Mouse (Mus musculus) skeletal muscle tissue, adult 2 months (tissue): ENCODE measurements around the gene Ascl4.
A peak's percentile ranks its signal among the peaks of the same experiment; 100 is the strongest.

Experiments
- DNase-seq: peaks from one replicate; pipeline ENCODE4 v3.0.0-alpha.2; 2012; ENCODE audit warnings: low read depth, low spot score

Gene Ascl4

DNA sequence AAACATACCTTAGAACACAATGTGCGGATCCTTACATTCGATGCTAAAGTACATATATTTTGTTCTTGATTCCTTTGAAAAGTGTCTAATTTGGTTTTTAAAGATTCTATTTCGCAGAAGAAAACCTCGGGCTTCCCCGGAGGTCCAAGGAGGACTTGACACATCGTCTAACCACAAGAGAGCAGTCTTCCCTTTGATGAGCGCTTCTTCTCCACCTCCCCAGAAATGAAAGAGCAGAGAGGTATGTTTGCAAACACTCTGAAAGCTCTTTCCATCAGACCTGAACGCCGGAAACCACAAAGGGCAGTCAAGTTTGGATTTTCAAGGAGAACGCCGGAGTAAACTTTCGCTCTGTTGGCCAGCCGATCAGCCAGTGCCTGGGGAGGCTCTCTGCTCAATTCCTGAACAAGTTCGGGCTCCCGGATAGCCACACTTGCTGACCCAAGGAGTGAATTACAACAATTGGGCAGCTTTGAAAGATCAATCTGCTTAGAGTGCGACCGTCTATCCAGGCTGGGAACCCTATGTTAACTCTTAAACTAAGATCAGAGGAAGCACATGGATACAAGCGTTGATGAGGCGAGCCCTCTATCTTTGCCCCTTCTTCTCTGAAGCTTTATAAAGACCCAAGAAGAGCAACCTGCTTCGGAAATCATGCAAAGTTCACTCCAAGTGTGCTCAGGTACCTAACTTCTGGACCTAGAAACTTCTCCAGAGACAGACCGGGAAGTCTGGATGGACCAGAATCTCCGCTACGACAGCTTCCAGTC is at the start of gene Ascl4:
Gene Ascl4 (plus strand): TSS at position 6 of the 770 bp plus-strand sequence.
- no peak for DNase-seq

DNA sequence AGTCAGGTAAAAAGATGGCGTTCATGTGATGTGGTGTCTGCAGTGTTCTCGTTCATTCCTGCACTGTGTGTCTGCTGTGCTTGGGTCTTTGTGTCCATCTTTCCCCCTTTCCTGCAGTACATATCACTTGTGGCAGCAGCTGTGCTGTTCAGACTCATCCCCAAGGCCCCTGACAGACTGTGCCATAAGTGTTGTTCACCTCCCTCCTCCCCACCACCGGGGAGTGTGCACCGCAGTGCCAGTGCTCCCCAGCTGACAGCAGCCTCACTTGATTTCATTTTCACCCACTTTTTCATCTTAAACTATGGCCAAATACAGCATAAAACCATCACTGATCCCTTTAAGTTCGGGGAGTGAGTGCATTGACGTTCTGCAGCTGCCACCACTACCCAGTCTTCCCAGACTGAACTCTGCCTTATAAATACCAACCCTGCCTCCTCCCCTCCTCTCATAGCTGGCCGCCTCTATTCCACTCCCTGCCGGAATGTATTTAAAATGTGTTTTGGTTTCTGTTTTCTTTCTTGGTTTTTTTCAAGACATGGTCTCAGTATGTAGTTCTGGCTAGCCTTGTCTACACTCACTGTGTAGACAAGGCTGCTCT is 47.5 kb upstream of the Ascl4 start:
- DNase-seq, result no peak

DNA sequence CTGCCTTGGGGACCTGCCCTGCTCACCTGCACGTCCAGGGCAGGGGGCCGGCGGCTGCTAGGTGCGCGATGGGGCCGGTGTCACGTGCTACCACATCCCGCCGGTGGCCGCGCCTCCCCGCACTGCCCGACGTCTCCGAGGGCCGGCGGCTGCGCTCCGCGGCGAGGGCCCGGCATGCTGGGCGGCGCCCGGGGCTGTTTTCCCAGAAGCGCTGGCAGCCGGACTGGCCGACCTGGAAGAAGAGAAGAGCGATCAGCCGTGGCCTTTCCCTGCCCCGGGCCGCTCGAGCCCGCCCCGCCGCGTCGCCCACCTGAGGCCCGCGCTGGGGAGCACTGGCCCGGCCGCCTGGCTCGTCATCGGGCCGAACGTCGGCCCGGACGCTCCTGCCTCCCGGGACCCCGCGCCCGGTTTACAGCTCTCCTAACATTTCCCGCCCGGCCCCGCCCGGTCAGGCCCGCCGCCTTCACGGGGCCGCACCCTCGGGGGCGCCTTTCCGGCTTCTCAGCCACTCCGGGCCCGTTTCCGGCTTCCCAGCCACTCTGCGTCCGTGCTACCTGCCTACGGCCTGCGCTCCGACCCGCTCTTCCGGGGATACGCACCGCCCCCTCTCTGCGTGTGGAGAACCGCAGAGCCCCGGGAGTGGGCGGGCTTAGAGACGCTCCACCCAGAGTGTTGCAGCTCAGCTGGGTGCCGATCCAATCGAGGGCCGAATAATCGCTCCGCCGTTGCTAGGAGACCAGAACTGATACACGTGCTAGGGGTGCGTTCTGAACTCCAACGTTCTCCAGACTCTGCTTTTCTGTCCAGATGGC is 10.8 kb upstream of the Ascl4 start, which contains the start of gene Prdm4:
Gene Prdm4 (minus strand): TSS at position 645 of the 812 bp plus-strand sequence.
- peak; percentile 96 for DNase-seq

DNA sequence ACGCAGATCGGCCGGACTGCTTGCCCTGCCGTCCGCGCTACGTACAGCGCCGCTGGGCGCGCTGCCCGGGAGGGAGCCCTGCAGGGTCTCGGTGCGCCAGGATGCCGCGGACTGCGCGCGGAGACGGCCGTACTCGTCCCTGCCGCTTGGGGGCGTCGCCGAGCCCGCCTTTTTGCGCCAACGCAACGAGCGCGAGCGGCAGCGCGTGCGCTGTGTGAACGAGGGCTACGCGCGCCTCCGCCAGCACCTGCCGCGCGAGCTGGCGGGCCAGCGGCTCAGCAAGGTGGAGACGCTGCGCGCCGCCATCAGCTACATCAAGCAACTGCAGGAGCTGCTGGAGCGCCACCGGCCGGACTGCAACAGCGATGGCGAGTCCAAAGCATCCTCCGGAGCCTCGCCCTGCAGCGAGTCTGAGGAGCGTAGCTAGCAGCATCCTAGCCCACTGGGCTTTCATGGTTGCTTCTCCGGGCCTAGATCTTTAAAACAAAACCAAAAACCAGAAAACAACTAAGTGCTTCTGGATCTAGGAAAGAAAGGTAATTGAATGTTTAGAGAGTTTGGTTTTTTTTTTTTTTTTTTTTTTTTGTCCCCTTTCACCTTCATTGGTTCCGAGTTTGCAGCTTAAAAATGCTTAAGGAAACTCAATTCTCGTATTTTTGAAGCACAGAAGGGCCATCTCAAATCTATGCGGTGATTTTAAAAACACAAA is 1.2 kb downstream of the Ascl4 start:
- no peak for DNase-seq

DNA sequence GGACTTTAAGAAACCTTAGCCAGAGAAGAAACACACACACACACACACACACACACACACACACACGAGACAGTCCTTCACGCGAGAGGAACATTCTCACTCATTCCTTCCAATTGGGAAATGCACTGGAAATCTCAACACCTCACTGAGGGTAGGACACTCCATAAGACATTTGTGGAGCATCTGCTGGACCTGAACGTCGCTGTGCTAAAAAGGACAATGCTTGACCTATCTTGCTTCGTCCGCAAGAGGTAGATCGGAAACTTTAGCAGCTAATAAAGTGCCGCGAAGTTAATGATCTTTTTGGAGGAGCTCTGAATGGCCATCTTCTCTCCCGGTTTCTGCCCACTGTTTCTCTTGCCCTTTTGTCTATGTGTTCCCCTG is 1.7 kb downstream of the Ascl4 start:
- DNase-seq, result no peak

DNA sequence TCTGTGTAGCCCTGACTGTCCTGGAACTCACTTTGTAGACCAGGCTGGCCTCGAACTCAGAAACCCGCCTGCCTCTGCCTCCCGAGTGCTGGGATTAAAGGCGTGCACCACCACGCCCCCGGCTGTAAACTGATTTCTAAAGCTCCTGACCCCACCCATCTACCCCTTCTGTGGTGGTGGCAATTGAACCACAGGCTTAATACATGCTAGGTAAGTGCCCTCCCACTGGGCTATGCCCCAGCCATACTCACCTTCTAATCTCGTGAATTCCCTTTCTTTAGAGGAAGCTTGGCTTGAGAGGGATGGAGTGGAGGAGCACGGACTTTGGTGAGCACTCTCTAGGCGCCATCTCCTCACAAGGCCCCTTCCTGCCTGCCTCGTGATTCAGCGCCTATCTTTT is 2.5 kb downstream of the Ascl4 start:
- DNase-seq, result no peak

DNA sequence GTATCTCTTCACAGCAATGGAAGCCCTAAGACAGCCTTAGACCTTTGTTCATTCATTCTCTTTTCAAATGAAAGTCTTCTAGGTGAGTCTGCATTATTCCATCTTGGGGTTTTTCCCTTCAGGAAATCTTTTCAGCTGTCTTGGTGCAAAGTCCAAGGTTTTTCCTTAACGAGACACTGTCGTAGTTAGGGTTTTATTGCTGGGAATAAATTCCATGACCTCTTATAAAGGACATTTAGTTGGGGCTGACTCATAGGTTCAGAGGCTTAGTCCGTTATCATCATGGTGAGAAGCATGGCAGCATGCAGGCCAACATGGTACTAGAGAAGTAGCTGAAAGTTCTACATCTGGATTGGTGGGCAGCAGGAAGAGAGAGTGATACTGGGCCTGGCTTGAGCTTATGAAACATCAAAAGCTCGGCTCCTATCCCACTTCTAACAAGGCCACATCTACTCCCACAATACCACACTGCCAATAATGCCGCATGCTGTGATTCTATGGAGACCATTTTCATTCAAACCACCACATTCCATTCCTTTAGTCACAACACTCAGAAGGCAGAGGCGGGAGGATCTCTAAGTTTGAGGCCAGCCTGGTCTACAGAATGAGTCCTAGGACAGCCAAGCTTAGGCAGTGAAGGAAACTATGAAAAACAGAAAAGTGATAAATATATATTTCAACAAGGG is 8.9 kb downstream of the Ascl4 start:
- DNase-seq, result no peak

DNA sequence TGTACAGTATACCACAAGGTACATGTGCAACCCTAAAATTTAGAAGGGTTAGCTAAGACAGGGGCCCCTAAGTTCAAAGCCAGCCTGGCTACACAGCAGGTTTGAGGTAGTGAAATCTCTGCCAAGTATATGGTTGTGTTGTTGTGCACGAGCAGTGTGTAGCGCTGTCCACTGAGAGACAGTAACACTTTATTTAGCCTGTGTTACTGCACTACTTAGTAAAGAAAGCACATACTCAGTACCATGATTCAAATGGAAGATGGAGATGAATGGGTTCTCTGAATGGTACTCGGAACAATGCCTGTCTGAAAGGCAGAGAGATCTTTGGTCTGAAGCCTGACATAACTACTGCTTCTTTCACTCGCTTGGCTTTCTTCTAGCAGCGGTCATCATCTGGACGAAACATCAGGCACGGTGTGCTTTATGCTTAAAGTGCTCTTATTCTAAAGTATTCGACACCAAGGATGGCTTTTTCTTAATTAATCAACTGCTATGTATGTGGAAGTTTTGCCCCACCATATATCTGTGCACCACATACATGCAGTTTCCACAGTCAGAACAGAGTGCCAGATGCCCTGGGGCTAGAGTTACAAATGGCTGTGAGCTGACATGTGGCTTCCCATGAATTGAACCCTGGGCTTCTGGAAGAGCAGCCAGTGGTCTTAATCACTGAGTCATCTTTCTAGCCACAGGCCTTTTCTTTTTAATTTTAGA is 21.2 kb downstream of the Ascl4 start:
- DNase-seq, result no peak

DNA sequence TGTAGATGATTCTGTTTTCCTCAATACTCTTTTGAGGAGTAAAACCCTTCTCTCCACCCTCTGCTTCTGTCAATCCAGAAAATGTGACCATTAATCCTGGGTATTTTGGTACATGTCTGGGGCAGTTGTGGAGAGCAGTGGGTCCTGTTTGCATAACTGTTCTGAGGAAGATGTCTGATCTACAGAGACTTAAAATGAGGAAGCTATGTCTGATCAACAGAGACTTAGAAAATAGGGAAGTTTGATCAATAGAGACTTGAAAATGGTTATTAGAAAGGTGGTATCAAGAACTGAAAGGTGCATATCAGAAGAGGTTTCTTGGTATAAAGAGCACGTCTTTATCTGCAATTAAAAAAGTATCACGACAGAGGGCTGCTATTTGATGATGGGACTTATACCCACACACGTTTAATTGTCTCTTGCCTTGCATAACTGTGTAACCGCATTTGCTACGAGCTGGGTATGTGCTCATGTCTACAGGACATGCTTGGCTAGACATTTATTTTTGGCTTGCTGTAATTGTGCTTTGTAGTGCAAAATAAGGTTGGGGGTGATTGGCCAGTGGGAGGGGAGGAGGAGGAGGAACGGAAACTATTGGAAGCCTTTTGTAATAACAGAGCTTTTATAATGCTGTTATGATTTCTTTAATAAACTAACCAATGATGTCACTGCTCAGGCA is 24.4 kb downstream of the Ascl4 start:
- no peak for DNase-seq

DNA sequence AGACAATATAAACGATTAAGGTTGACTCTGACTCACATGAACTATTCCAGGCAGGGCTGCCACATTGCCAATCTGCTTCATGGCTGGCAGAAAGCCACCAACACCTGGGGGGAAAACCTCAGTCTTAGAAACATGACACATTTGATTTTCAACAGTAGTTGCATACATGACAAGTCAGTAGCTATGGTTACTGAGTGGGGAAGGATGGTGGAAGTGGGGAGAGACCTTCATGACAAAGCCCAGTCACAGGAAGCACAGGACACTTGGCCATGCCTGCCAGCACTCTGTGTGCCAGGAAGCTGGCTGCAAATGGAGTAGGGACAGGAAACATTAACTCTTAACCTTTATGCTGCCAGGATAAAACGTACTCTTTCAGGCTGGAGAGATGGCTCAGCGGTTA is 25.9 kb downstream of the Ascl4 start:
- no peak for DNase-seq

DNA sequence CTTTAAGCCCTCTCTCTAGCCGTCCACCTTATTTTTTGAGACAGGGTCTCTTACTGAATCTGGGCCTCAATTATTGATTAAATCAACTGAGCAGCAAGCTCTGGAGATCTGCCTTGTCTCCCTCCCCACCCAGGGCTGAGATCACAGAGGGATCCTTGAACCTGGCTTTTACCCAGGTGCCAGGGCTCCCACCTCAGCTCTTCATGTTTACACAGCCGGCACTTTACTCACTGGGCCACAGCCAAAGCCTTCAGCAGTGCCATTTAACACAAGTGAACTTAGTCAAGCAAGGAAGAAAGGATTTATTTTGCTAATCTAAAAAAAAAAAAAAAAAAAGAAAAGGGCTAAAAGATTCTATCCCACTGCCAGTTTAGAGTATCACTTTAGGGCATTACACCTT is 26.9 kb downstream of the Ascl4 start:
- no peak for DNase-seq

DNA sequence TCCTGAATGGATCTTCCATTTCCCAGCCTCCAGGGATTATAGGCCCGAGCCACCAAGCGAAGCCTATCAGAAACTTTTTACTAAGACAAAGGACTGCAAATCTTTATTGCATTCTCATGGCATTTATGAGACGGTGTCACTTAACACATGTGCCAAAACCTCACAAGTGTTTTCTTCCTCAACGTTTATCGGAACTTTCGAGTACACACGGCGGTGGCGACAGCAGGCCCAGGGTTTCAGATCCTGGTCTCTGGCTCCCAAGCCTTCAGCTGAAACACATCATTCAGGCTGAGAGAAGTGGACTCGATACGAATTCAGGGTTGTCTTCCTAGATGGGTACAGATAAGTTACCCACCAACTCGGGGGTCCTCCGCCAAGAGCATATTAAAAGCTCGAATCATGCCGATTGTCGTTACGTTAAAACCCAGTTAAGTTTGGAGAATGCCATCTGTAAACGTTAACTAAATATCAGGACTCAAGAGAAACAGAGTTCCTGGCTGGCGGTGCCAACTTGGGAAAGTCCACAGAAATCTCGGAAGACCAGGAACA is 29.5 kb downstream of the Ascl4 start:
- DNase-seq, result no peak

DNA sequence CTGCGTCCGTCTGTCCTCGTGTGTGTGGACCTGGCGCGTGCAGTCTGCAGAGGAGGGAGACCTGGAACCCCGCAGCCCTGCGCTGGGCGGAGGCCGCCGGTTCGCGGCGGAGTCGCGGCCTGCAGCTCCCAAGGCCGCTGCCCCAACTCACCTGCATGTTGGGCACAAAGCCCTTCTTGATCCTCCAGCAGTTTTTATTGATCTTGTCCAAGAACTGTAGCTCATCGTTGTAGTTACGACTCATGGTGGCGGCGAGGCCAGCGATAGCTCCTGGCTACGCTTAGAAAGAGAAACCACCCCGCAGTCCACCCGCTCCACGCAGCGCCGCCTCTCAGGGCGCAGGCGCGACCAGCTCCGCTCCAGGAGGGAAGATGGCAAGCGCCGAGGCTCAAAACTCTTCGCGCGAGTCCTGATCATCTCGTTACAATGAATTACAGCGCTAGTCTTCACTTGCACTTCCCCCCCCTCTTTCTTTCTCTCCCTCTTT is 30.0 kb downstream of the Ascl4 start, which contains the start of gene Rtcb:
Gene Rtcb (minus strand): TSS at position 360 of the 487 bp plus-strand sequence.
- DNase-seq, result peak; percentile 88

DNA sequence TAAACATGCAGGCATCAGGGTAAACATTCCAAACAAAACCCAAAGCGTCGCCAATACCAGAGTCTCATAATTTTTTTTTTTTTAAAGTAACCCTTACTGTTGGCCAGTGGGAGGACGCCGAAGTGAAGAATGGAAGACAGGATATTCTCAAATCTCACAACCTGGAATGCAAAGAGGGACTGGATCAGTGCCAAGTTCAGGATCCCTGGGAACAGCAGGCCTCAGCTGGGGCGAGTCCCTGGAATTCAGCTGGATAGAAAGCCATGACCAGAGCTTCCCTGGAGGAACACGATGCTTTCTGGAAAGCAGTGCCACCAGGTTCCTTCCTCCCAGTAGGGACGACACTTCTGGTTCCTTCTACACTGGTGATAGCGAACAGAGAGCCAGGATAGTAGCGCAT is 35.4 kb downstream of the Ascl4 start:
- no peak for DNase-seq

DNA sequence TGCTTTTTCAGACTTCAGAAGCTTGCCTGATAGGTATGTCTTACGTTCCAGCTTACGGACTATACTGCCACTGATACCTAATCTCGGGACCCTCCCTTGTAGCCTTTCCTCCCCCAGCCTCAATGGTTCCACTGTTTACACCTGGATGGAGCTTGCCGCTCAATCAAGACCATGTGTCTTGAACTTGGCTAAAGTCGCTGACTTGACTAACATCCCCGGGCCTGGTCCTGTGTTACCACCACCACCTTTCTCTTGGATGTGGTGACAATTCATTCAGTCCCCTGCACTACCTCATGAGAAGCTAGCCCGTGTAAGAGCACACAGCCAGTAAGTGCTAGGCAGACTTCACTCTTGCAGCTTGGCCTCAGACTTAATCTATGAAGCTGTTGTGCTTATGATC is 36.8 kb downstream of the Ascl4 start:
- DNase-seq, result no peak

DNA sequence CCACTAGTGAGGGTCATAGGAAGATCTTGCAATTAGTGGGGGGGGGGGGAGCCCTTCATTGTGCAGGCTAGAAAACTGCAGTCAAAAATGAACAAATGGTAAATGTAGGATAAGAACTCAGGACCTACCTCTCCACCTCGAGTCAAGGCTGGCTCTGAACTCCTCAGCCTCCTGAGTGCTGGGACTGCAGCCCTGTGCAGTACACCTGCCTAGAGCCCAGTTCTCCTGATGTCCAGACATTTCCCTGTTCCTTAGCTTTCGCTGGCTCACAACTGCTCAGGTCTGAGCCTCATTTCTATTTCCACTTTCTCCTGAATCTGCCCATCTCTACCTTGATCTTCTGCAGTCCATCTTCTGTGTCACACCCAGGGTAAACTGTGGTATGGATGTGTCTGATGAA is 39.0 kb downstream of the Ascl4 start:
- no peak for DNase-seq

DNA sequence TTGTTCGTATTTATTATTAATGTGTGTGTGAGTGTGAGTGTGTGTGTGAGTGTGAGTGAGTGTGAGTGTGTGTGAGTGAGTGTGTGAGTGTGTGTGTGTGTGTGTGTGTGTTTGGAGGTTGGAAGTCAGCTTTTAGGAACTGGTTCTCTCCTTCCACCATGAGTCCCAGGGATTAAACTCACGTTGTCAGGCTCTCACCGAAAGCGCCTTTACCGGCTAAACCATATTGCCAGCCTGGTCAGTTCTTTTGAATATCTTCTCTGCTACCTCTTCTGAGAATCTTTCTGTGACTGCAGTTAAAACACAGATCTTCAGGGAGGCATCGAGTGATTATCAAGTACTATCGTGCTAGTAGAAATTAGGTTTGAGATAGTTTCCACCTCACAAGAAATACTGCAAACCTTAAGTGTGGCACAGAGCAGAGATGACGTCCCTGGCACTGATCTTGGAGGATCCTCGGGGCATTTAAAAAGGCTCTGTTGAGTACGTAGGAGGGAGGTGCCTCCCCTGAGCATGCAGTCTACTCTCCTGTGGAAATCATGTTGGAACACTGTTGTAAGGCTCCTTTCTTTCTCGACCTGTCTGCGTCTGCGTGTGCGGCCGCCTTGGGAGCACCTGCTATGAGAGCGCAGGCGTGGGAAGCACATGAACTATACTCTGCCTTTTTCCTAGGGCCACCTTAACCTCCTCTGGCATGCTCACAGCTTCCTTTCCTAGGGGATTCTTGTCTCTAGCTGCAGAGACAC is 40.1 kb downstream of the Ascl4 start:
- no peak for DNase-seq

DNA sequence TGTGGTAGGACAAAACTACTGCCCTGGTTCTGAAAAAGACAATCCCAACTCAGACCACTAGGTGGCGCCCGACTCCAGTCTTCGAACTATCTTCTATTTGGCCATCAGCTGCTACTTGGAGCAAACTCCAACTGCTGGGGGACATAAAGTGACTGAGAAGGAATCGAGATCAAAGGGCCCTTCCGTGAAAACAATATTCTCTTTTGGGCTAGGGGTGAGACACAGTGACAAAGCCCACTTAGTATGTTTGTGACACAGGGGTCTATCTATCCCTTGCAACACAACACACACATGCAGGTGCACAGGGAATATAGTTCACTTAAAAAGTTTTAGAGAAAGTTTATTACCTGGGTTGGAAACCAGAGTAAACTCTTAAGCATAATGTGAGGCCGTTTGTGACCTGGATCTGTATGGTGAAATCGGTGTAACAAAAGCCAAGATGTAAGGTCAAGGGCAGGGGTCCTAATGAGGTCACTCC is 40.7 kb downstream of the Ascl4 start:
- DNase-seq, result peak; percentile 46

DNA sequence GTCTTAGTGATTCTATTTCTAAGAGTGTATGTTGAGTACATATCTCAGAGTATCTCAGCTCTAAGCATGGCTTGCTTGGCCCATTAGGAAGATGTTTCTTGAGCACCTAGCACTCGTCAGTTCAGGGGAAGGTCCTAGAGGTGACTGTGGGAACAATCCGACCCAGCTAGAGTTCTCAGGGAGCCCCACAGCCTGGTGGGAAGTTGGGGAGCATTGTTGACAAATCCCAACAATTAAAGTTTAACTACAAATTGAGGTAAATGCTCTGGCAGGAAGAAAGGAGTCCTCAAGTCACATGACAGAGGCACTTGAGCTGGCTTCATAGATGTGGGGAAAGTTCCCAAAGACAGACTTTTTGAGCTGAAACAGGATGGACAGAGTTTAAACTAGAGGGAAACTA is 41.2 kb downstream of the Ascl4 start:
- DNase-seq, result no peak
